Mouse (Mus musculus) CD4-positive naive resting alpha-beta T cell, adult 57 days (primary cell): Measurements from ENCODE around the gene Ythdc1. TPM values are rescaled to one million over a fixed set of nuclear protein-coding genes. Genes with fewer than 3 reads are reported as not detected.

Experiments
- total RNA-seq: library from RNA; stranded (reverse); gene quantifications from one replicate; pipeline ENCODE4 v1.2.4, GENCODE M21; 2023

Gene Ythdc1
- 258 TPM for total RNA-seq

DNA sequence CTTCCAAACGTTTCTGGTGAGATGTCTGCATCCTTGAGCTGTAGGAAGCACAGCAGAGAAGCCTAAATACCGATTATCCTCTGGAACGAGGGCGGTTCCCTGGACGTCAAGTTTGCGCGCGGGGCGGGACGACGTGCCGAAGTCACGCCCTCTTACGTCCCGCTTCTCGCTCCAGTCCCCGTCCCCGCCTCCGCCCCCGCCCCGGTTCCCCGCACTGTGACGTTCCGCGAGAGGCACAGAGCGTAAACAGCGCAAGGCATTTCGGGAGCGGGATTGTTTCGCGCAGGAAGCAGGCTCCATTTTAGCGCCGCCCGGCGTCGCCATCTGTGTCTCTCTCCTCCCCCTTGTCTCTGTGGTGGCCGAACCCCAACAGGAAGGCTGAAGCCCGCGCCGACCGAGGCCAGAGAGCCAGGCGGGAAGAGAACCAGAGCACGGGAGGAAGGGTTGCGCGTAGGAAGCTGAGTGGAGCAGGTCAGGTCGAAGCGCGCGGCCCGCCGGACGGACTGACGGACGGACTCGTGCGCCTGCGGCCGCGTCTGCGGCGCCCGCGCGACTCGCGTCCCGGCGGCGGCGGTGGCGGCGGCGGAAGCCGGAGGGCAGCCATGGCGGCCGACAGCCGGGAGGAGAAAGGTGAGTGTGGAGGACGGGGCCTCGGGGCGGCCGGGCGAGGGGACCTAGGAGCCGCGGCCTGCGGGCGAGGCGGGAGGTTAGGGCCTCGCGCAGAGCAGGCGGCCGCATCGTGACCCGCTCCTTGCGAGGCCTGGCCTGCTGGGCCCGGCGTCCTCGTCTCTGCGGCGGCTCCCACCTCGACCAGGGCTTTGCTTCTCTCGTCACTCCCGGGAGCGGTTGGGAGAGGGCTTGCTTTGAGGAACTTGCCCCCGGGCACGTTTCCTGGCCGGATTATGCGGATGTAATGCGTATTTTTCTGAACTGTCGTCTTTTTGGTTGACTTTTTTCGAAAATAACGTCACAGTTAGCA, at the start of gene Ythdc1:
Gene Ythdc1 (plus strand): TSS at position 260 of the 979 bp plus-strand sequence.

Other genes with a start within 250 kb of the Ythdc1 start
- not detected for gene Tmprss11f, start 171.8 kb upstream of the Ythdc1 start, total RNA-seq
- gene Tmprss11b, start 127.9 kb upstream of the Ythdc1 start, total RNA-seq, result not detected
- gene Tmprss11e, start 58.4 kb upstream of the Ythdc1 start, total RNA-seq, result not detected
- gene Ugt2b34, start 102.7 kb downstream of the Ythdc1 start, total RNA-seq, result not detected
- not detected for gene Ugt2b1, start 122.3 kb downstream of the Ythdc1 start, total RNA-seq
- gene Ugt2b35, start 196.6 kb downstream of the Ythdc1 start, total RNA-seq, result not detected